Mouse (Mus musculus) hindbrain, embryonic 13.5 days (tissue): ENCODE measurements at regions not wholly inside any gene's neighbourhood (a gene's known extent, or its start where the extent isn't known, plus 50 kb on each side); places are given as distances from the start of the nearest gene placed in this dataset.
A peak's percentile ranks its signal among the peaks of the same experiment; 100 is the strongest.

Experiments used
- ATAC-seq: fragments of 200-750 bp; cut with Nextera tagmentation; 2 replicates; pipeline ENCODE4 v1.8.0; 2017; ENCODE audit warnings: moderate TSS enrichment; ENCODE audit not compliant: low FRiP score
- H3K27ac ChIP-seq: fragments of 300-500 bp; sonication (generic); 2 replicates; pipeline ENCODE4 v1.5.1; 2015; ENCODE audit warnings: inconsistent platforms, mild to moderate bottlenecking, moderate library complexity
- H3K27me3 ChIP-seq: fragments of 300-500 bp; sonication (generic); 2 replicates; pipeline ENCODE4 v1.6.1; 2015; ENCODE audit warnings: mild to moderate bottlenecking, inconsistent platforms
- H3K36me3 ChIP-seq: fragments of 300-500 bp; sonication (generic); 2 replicates; pipeline ENCODE4 v1.6.1; 2015; ENCODE audit warnings: mild to moderate bottlenecking, inconsistent platforms
- H3K4me1 ChIP-seq: fragments of 300-500 bp; sonication (generic); replicated peaks from 2 replicates; pipeline ENCODE4 v1.6.1; 2015; ENCODE audit warnings: inconsistent platforms
- H3K4me2 ChIP-seq: fragments of 300-500 bp; sonication (generic); 2 replicates; pipeline ENCODE4 v1.6.1; 2015; ENCODE audit warnings: inconsistent platforms, mild to moderate bottlenecking, moderate library complexity
- H3K4me3 ChIP-seq: fragments of 300-500 bp; sonication (generic); 2 replicates; pipeline ENCODE4 v1.5.1; 2015; ENCODE audit warnings: mild to moderate bottlenecking, inconsistent platforms
- H3K9ac ChIP-seq: fragments of 300-500 bp; sonication (generic); 2 replicates; pipeline ENCODE4 v1.6.1; 2015; ENCODE audit warnings: mild to moderate bottlenecking, inconsistent platforms
- H3K9me3 ChIP-seq: fragments of 300-500 bp; sonication (generic); 2 replicates; pipeline ENCODE4 v1.6.1; 2016; ENCODE audit warnings: inconsistent platforms
- WGBS: fragments of 180-500 bp; shearing (Covaris S2); methylation state at CpG from one replicate; pipeline ENCODE4 v1.1.7; 2015; 5-methylcytosine and 5-hydroxymethylcytosine counted together

- Histone ChIP-seq H3K36me3 (no peaks in the 10 kb centered on the region), H3K9ac (no peak overlapping the region), H3K27ac (no peak overlapping the region), H3K4me2 (no peak overlapping the region), H3K4me1 (no peaks in the 10 kb centered on the region), H3K4me3 (no peak overlapping the region), H3K9me3 (no peaks in the 10 kb centered on the region), H3K27me3 (no peaks in the 10 kb centered on the region)
- WGBS, result 38% methylated on average over 2 of the region's 2 CpGs
- peak; percentile 76; the same call in 1 of the 2 replicates for ATAC-seq
Measured at GRCm38 (mm10) chr13:84514981-84515510, 292.9 kb downstream of the Tmem161b start.
